Mouse (Mus musculus) midbrain, embryonic 16.5 days (tissue): Measurements from ENCODE around the gene Mfrp. TPM values are rescaled to one million over a fixed set of nuclear protein-coding genes. Genes with fewer than 3 reads are reported as not detected.

Experiments
- ATAC-seq: fragments of 200-750 bp; cut with Nextera tagmentation; 2 replicates; pipeline ENCODE4 v1.8.0; 2017; ENCODE audit warnings: moderate TSS enrichment
- H3K27ac ChIP-seq: fragments of 300-500 bp; sonication (generic); 2 replicates; pipeline ENCODE4 v1.5.1; 2014; ENCODE audit warnings: mild to moderate bottlenecking, low read length, mixed read lengths
- H3K27me3 ChIP-seq: fragments of 300-500 bp; sonication (generic); 2 replicates; pipeline ENCODE4 v1.6.1; 2014; ENCODE audit warnings: low read depth, low read length, mixed read lengths; ENCODE audit not compliant: control insufficient read depth, insufficient read depth
- H3K36me3 ChIP-seq: fragments of 300-500 bp; sonication (generic); 2 replicates; pipeline ENCODE4 v1.6.1; 2014; ENCODE audit warnings: mild to moderate bottlenecking, low read length, moderate library complexity, mixed read lengths; ENCODE audit not compliant: control insufficient read depth, insufficient read depth
- H3K4me1 ChIP-seq: fragments of 300-500 bp; sonication (generic); 2 replicates; pipeline ENCODE4 v1.6.1; 2014; ENCODE audit warnings: mild to moderate bottlenecking, low read length, mixed read lengths; ENCODE audit not compliant: control insufficient read depth, insufficient read depth
- H3K4me2 ChIP-seq: fragments of 300-500 bp; sonication (generic); 2 replicates; pipeline ENCODE4 v1.6.1; 2014; ENCODE audit warnings: mild to moderate bottlenecking, low read length, mixed read lengths
- H3K4me3 ChIP-seq: fragments of 300-500 bp; sonication (generic); 2 replicates; pipeline ENCODE4 v1.5.1; 2014; ENCODE audit warnings: low read depth, mild to moderate bottlenecking, low read length, moderate library complexity, mixed read lengths
- H3K9ac ChIP-seq: fragments of 300-500 bp; sonication (generic); 2 replicates; pipeline ENCODE4 v1.6.1; 2014; ENCODE audit warnings: low read depth, low read length, mixed read lengths
- H3K9me3 ChIP-seq: fragments of 300-500 bp; sonication (generic); replicated peaks from 2 replicates; pipeline ENCODE4 v1.6.1; 2014; ENCODE audit warnings: mild to moderate bottlenecking, low read length, mixed read lengths; ENCODE audit not compliant: control insufficient read depth, poor library complexity, severe bottlenecking
- WGBS: fragments of 180-500 bp; shearing (Covaris S2); extraction: QIAGEN DNeasy Blood & Tissue Kit; methylation state at CpG from one replicate; pipeline ENCODE4 v1.1.7; 2014; 5-methylcytosine and 5-hydroxymethylcytosine counted together
- polyA plus RNA-seq: library from polyadenylated mRNA; unstranded; fragments of >200 nt; fragmentation: Nextera tagmentation; extraction: Ambion mirVana; gene quantifications from 2 replicates; pipeline ENCODE4 v1.2.1, GENCODE M21; 2015

Mfrp gene
- polyA plus RNA-seq, 1 experiment from 2014 or later, result 0.16 TPM

- peak overlapping the region; percentile 96 for H3K4me2 ChIP-seq
- 10% methylated on average over 23 of the region's 23 CpGs for WGBS
- H3K9ac ChIP-seq, result no peak overlapping the region
- no peak for ATAC-seq
- H3K9me3 ChIP-seq, result no peaks in the 10 kb centered on the region
- H3K36me3 ChIP-seq, result no peaks in the 10 kb centered on the region
- peak overlapping the region; percentile 49 for H3K4me3 ChIP-seq
- H3K27ac ChIP-seq, result no peak overlapping the region
- peaks cover 12% of the 10 kb centered on the region for H3K4me1 ChIP-seq
- peaks cover 24% of the 10 kb centered on the region for H3K27me3 ChIP-seq
Measured at GRCm38 (mm10) chr9:44083392-44084121, 18.0 kb upstream of the Mfrp start.

GRCm38 (mm10) chr9:44084236-44084635 is 17.3 kb upstream of the Mfrp start:
- no peak overlapping the region for H3K27ac ChIP-seq
- H3K4me3 ChIP-seq, result peak overlapping the region; percentile 49
- 3% methylated on average over 14 of the region's 14 CpGs for WGBS
- no peaks in the 10 kb centered on the region for H3K36me3 ChIP-seq
- no peaks in the 10 kb centered on the region for H3K9me3 ChIP-seq
- H3K4me2 ChIP-seq, result peak overlapping the region; percentile 96
- H3K4me1 ChIP-seq, result peaks cover 12% of the 10 kb centered on the region
- no peak for ATAC-seq
- H3K9ac ChIP-seq, result peak overlapping the region; percentile 64
- H3K27me3 ChIP-seq, result peaks cover 24% of the 10 kb centered on the region

GRCm38 (mm10) chr9:44084659-44085229 is 16.8 kb upstream of the Mfrp start:
- no peaks in the 10 kb centered on the region for H3K9me3 ChIP-seq
- H3K4me2 ChIP-seq, result peak overlapping the region; percentile 96
- ATAC-seq, result peak; percentile 49; the same call in 1 of the 2 replicates
- H3K36me3 ChIP-seq, result no peaks in the 10 kb centered on the region
- H3K4me1 ChIP-seq, result peaks cover 12% of the 10 kb centered on the region
- peak overlapping the region; percentile 49 for H3K4me3 ChIP-seq
- no peak overlapping the region for H3K27ac ChIP-seq
- peaks cover 24% of the 10 kb centered on the region for H3K27me3 ChIP-seq
- 0% methylated on average over 57 of the region's 62 CpGs for WGBS
- H3K9ac ChIP-seq, result peak overlapping the region; percentile 64

GRCm38 (mm10) chr9:44085276-44085675 is 16.3 kb upstream of the Mfrp start:
- 4% methylated on average over 10 of the region's 10 CpGs for WGBS
- H3K9me3 ChIP-seq, result no peaks in the 10 kb centered on the region
- H3K36me3 ChIP-seq, result no peaks in the 10 kb centered on the region
- H3K4me1 ChIP-seq, result peaks cover 12% of the 10 kb centered on the region
- H3K4me2 ChIP-seq, result peak overlapping the region; percentile 96
- peak overlapping the region; percentile 49 for H3K4me3 ChIP-seq
- peaks cover 24% of the 10 kb centered on the region for H3K27me3 ChIP-seq
- H3K27ac ChIP-seq, result no peak overlapping the region
- H3K9ac ChIP-seq, result peak overlapping the region; percentile 64
- no peak; the same call in 1 of the 2 replicates for ATAC-seq

GRCm38 (mm10) chr9:44085741-44086665 is 15.5 kb upstream of the Mfrp start:
- Histone ChIP-seq H3K9me3 (no peaks in the 10 kb centered on the region), H3K36me3 (no peaks in the 10 kb centered on the region), H3K27ac (no peak overlapping the region), H3K27me3 (peaks cover 24% of the 10 kb centered on the region), H3K4me3 (no peak overlapping the region), H3K9ac (no peak overlapping the region), H3K4me2 (no peak overlapping the region; the same call in 1 of the 2 replicates), H3K4me1 (peaks cover 12% of the 10 kb centered on the region)
- 70% methylated on average over 15 of the region's 15 CpGs for WGBS
- ATAC-seq, result no peak

GRCm38 (mm10) chr9:44086960-44087359 is 14.6 kb upstream of the Mfrp start:
- no peak for ATAC-seq
- H3K36me3 ChIP-seq, result no peaks in the 10 kb centered on the region
- H3K4me3 ChIP-seq, result no peak overlapping the region
- no peaks in the 10 kb centered on the region for H3K9me3 ChIP-seq
- no peak overlapping the region for H3K27ac ChIP-seq
- H3K27me3 ChIP-seq, result peaks cover 24% of the 10 kb centered on the region
- peaks cover 12% of the 10 kb centered on the region for H3K4me1 ChIP-seq
- H3K4me2 ChIP-seq, result no peak overlapping the region
- 49% methylated on average over 10 of the region's 10 CpGs for WGBS
- H3K9ac ChIP-seq, result no peak overlapping the region

GRCm38 (mm10) chr9:44087761-44088455 is 13.6 kb upstream of the Mfrp start:
- 0 out of 2 replicates have a peak overlapping the region, but pooled peaks have one; percentile 11 for H3K9ac ChIP-seq
- peaks cover 16% of the 10 kb centered on the region for H3K27me3 ChIP-seq
- H3K4me1 ChIP-seq, result peaks cover 12% of the 10 kb centered on the region
- H3K9me3 ChIP-seq, result no peaks in the 10 kb centered on the region
- 15% methylated on average over 15 of the region's 15 CpGs for WGBS
- no peaks in the 10 kb centered on the region for H3K36me3 ChIP-seq
- no peak overlapping the region for H3K4me3 ChIP-seq
- no peak for ATAC-seq
- no peak overlapping the region for H3K27ac ChIP-seq
- H3K4me2 ChIP-seq, result no peak overlapping the region

- no peak overlapping the region for H3K27ac ChIP-seq
- no peak overlapping the region for H3K9ac ChIP-seq
- H3K27me3 ChIP-seq, result peaks cover 16% of the 10 kb centered on the region
- no peak for ATAC-seq
- no peak overlapping the region for H3K4me2 ChIP-seq
- peaks cover 8% of the 10 kb centered on the region for H3K4me1 ChIP-seq
- no peak overlapping the region for H3K4me3 ChIP-seq
- H3K9me3 ChIP-seq, result no peaks in the 10 kb centered on the region
- no peaks in the 10 kb centered on the region for H3K36me3 ChIP-seq
- WGBS, result 72% methylated on average over 12 of the region's 12 CpGs
Measured at GRCm38 (mm10) chr9:44088877-44089608, 12.5 kb upstream of the Mfrp start.
